Mouse (Mus musculus) ovary, postnatal 36 days (tissue): ENCODE data around the gene Taok3.

Experiments
- DNase-seq: peaks from one replicate; pipeline ENCODE4 v3.0.0; 2022; ENCODE audit warnings: low spot score, mixed read lengths

Gene Taok3

GRCm38 (mm10) chr5:117182411-117182810 lies 62.5 kb downstream of the Taok3 start:
- no peak for DNase-seq

GRCm38 (mm10) chr5:117184832-117185231 lies 64.9 kb downstream of the Taok3 start:
- no peak for DNase-seq

GRCm38 (mm10) chr5:117185673-117186072 lies 65.7 kb downstream of the Taok3 start:
- no peak for DNase-seq

- no peak for DNase-seq
These were observed 72.1 kb downstream of the Taok3 start for GRCm38 (mm10) chr5:117192061-117192460.

- no peak for DNase-seq
These were observed 73.8 kb downstream of the Taok3 start for GRCm38 (mm10) chr5:117193748-117194147.

GRCm38 (mm10) chr5:117194672-117195071 lies 74.7 kb downstream of the Taok3 start:
- DNase-seq = no peak

GRCm38 (mm10) chr5:117196551-117196950 lies 76.6 kb downstream of the Taok3 start:
- DNase-seq = no peak

- DNase-seq = no peak
These were observed 78.5 kb downstream of the Taok3 start for GRCm38 (mm10) chr5:117198390-117198789.

GRCm38 (mm10) chr5:117207286-117207685 lies 87.4 kb downstream of the Taok3 start:
- DNase-seq = peak; percentile 21

GRCm38 (mm10) chr5:117214016-117214415 lies 94.1 kb downstream of the Taok3 start:
- no peak for DNase-seq

- no peak for DNase-seq
These were observed 111.1 kb downstream of the Taok3 start for GRCm38 (mm10) chr5:117231059-117231458.

- no peak for DNase-seq
These were observed 116.6 kb downstream of the Taok3 start for GRCm38 (mm10) chr5:117236540-117236939.

- DNase-seq = no peak
These were observed 119.2 kb downstream of the Taok3 start for GRCm38 (mm10) chr5:117239106-117239505.

- DNase-seq = no peak
These were observed 120.4 kb downstream of the Taok3 start for GRCm38 (mm10) chr5:117240321-117240731.

- peak; percentile 16 for DNase-seq
These were observed 120.9 kb downstream of the Taok3 start for GRCm38 (mm10) chr5:117240761-117241322.

GRCm38 (mm10) chr5:117241935-117242531 lies 122.1 kb downstream of the Taok3 start:
- no peak for DNase-seq

GRCm38 (mm10) chr5:117242671-117243478 lies 122.9 kb downstream of the Taok3 start:
- DNase-seq = no peak

GRCm38 (mm10) chr5:117245170-117245569 lies 125.2 kb downstream of the Taok3 start:
- DNase-seq = no peak

GRCm38 (mm10) chr5:117248351-117248750 lies 128.4 kb downstream of the Taok3 start:
- DNase-seq = no peak

- no peak for DNase-seq
These were observed 130.9 kb downstream of the Taok3 start for GRCm38 (mm10) chr5:117250796-117251195.

GRCm38 (mm10) chr5:117251763-117252162 lies 131.8 kb downstream of the Taok3 start:
- DNase-seq = no peak

- no peak for DNase-seq
These were observed 138.3 kb downstream of the Taok3 start for GRCm38 (mm10) chr5:117258276-117258675.

- no peak for DNase-seq
These were observed 143.6 kb downstream of the Taok3 start for GRCm38 (mm10) chr5:117263566-117263965.
